Mouse (Mus musculus) cerebellum, adult 18-20 months (tissue): Measurements from ENCODE around the gene Ntm.
A peak's percentile ranks its signal among the peaks of the same experiment; 100 is the strongest.

Experiments
- DNase-seq, 2 experiments: peaks; one replicate each; pipeline ENCODE4 v3.0.0; 2021

The Ntm gene

DNA sequence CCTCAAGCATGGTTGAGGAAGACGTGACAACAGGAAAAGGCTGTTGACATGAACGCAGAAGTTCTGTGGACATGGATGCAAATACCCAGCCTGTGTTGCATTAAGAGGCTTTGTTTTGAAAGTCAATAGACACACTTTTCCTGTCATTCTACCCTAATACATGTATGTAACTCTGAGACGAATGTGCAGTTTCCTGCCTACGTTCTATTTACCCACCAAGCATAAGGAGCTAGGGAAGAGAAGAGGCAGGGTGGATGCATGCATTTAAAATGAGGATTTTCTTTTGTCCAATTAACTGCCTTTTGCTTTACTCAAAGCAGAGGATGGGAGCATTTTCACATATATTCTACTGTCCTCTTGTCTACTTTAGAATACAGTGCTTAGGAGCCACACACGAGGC lies 858.5 kb downstream of the Ntm start:
- DNase-seq: no peak

GRCm38 (mm10) chr9:29103993-29104392 lies 858.9 kb downstream of the Ntm start:
- DNase-seq: peak; percentile 86 to 91

- no peak for DNase-seq
Measured at GRCm38 (mm10) chr9:29100624-29101023, 862.3 kb downstream of the Ntm start.

DNA sequence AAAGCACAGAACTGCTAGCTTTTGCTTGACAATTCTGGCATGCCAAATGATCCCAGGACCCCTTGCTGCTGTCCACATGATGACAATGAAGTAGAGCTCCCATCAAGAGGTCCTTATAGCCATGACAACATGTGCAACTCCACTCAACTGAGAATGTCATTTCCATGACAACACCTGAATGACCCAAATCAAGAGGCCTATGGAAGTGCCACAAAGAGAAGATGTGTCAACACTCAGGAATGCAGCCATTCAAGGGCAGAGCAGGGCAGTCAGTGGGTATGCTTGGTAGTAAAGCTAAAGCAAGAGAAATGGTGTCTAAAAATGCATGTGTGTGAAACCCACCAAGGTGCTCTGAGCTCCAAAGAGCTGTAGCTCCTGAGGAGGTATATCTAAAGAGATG lies 870.5 kb downstream of the Ntm start:
- no peak for DNase-seq

GRCm38 (mm10) chr9:29088657-29089056 lies 874.3 kb downstream of the Ntm start:
- peak in 1 of 2 experiments; percentile 45 for DNase-seq

DNA sequence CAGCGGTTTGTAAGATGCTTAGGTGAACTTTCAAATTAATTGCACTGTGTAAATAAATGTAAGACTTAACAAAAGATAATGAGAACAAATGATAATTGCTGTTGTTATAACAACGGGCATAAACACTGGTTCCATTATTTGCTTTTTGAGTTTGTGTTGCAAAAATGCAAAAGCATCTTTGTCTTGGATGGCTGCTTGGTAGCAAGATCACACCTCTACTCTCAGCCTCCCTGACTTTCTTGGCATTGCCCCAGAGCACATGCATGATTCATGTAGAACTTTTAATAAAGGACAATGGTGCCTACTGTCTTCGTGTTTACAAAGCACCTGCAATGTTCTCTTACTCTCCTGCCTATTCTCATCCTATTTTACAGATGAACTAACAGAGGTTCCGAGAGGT lies 875.3 kb downstream of the Ntm start:
- peak in 1 of 2 experiments; percentile 30 for DNase-seq

DNA sequence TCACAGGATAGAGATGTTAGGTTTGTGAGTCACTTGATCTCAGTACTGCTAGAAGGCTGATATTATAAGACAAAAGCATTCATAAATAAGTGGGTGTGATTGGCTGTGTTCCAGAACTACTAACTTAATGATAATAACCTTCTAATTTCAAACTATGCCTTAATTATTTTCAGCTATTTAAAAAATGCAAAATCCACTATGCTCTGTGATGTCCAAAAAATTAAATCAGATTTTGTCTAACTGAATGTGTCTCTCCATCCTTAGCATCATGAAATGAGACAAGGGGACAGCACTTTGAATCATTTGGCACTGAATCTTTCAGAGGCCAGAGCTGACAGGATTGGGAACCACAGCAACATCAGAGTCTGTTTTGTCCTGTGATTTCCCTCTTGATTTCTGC lies 875.8 kb downstream of the Ntm start:
- no peak for DNase-seq

DNA sequence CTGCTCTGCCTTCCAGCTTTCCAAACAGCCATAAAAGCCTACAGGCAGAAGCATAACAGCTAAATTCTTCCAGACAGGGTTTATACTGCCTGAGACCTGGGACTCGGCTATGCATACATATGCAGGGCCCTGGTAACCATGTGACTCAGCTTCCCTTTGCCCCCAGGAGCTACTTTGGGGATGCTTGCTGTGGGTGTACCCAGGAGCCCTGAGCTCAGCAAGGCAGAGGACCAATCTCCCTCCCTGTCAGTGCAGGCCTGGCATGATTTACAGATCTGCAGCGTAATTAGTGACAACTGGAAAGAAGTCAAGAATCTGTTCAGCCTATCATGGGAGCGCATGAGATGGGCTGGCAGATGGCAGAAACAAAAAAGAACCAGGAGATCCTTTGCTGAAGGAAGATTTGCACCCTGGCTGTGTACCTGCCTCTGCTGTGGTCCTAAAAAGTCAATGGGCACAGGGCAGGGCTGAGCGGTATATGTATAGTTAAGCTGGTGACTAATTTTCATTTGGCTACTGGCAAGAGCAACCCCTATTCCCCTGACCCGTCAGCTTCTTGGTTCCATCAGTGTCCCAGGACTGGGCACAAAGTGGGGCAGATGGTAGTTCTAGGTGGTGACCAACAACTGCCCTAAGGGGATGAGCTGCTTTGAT lies 886.9 kb downstream of the Ntm start:
- DNase-seq: peak; percentile 74 to 85

DNA sequence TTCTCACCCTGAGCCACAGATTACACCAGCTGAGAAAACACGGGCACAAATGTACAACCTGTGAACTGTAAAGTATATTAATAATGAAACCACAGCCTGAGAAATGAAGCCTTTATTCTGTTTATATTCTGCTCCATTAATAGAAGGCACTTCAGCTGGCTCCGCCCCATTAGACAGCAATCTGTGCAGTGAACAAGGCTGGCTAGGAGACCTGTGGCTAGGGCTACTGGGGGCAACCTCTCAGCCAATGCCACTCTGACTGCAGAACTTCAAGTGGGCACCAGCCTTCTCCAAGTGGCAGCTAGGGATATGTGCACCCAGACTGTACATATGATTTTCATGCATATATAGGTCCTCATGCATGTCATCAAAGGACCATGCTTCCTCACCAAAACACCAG lies 887.7 kb downstream of the Ntm start:
- no peak for DNase-seq

DNA sequence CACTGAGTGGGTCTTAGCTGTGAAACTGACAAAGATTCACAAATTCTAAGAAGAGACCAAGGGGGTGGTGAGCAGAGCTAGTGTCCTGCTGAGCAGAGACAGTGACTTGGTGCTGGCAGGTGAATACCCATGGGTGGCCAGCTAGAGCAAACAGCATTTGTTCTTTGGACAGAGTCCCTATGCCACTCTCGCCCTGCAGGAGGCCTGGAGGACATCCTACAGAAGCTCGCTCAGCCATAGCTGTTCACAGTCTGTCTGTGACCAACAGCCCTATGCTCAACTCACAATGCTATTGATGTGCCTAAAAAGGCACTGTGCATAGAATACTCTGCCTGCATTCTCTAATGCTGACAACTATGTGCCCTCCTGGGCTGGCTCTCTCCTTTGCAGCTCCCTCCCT lies 888.4 kb downstream of the Ntm start:
- DNase-seq: peak; percentile 82 to 90

GRCm38 (mm10) chr9:29071997-29072396 lies 890.9 kb downstream of the Ntm start:
- peak in 1 of 2 experiments; percentile 44 for DNase-seq

GRCm38 (mm10) chr9:29067572-29067971 lies 895.4 kb downstream of the Ntm start:
- DNase-seq: no peak

GRCm38 (mm10) chr9:29060293-29060692 lies 902.6 kb downstream of the Ntm start:
- peak; percentile 43 to 50 for DNase-seq

DNA sequence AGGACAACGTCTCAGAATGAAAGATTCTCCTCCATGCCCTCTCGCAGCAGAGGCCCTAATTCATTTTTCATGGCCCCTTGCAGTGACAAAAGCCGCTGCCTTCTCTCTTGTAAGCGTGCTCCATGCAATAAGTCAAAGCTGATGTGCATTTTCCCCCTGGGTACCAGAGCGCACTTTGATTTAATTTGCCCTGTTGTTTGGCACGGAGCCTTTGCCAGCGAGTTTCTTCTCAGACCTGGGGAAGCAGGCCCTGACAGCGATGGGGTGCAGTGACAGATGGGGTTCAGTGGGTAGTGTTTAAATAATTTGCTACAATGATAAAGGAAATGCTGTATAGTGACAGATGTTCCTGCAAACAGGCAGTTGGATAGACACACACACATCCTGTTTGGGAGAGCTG lies 904.1 kb downstream of the Ntm start:
- no peak for DNase-seq

- peak in 1 of 2 experiments; percentile 31 for DNase-seq
Measured at GRCm38 (mm10) chr9:29055637-29056036, 907.3 kb downstream of the Ntm start.

DNA sequence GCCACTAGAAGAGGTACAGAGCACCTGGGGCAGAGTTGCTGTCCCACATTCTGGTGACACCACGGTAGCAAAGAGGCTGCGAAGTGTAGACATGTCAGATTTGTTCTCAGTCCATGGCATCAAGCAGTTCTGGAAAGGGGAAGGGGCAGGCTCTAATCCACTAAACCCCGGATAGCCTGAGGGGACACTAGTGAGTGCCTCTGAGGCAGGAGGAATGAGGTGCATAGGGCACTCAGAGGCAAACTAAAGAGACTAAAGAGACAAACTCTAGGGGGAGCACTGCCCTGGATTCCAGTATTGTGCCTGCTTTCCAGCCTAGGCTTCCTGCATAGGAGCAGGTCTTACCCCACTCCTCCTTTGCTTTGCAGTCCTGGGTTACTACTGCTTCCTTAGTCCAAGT lies 926.5 kb downstream of the Ntm start:
- no peak for DNase-seq

- DNase-seq: no peak
Measured at GRCm38 (mm10) chr9:29036058-29036457, 926.9 kb downstream of the Ntm start.

- peak in 1 of 2 experiments; percentile 26 for DNase-seq
Measured at GRCm38 (mm10) chr9:29026410-29026809, 936.5 kb downstream of the Ntm start.

GRCm38 (mm10) chr9:29025603-29026002 lies 937.3 kb downstream of the Ntm start:
- no peak for DNase-seq

DNA sequence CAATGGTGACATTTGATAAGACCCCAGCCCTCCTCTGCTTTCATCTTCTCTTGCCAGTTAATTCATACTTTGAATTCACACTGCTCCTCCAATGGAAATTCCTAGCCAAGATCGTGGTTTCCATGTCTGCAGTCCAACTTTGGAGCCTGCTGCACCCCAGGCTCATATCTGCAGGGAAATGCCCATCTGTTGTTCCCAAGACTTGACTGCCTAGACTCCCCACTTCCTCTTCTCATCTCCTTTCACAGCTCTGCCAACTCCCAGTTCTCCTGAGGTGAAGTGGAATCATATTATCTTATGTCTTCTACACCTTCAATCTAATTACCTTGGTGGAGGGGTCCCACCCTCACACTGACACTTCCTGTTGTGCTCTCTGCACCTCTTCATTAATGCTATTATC lies 937.8 kb downstream of the Ntm start:
- DNase-seq: peak; percentile 40 to 56

DNA sequence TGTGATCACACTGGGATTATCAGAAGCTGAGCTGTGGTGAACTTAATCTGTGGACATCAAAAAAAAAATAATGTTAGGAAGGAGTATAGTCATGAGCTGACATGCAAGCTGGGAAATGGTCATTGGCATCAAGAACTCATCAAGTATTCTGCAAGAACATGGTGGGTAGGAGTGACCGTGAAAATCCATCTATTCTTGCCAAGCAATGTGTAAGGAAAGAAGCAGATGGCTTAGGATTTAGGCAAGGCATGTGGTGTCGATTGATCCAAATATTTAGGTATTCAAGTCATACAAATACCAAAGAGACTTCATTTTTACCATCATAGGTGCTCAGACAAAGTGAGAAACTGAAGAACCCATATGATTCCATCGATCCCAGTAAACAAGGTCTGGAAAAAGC lies 946.1 kb downstream of the Ntm start:
- no peak for DNase-seq

- no peak for DNase-seq
Measured at GRCm38 (mm10) chr9:29013881-29014280, 949.1 kb downstream of the Ntm start.

DNA sequence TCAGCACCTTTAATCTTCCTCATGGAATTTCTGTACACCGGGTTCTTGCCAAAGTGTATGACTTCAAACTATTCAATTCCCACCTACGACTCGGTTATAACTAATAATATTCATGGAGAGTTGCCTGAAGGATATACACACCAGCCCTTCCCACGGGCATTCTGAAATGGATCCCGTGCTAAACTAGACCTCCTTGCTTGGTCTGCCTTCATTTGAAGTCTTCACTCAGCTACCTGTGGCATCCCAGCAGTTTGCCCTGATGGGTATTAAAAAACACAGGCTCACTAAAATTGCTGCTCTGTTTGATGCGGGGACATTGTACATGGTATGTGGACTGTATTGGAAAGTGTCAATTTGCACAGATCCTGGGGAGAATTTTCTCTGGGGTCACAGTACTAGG lies 950.4 kb downstream of the Ntm start:
- DNase-seq: no peak

DNA sequence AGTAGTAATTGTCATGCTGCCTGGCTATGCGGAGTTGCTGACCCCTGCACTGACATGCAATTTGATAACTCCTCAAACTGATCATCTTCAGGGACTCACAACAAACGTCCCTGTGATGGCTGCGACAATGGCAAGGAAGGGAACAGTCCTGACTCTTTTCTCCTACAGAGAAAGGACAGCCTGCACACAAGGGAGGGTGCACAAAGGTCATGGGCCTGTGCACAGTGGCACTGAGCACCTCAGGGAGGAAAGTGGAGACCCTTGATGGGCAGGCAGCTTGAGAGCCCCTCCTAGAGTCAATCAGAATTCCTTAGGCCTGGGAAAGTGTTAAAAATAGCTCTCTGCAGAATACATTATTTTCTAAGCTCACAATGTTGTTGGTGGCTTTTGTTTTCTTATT lies 951.5 kb downstream of the Ntm start:
- no peak for DNase-seq

DNA sequence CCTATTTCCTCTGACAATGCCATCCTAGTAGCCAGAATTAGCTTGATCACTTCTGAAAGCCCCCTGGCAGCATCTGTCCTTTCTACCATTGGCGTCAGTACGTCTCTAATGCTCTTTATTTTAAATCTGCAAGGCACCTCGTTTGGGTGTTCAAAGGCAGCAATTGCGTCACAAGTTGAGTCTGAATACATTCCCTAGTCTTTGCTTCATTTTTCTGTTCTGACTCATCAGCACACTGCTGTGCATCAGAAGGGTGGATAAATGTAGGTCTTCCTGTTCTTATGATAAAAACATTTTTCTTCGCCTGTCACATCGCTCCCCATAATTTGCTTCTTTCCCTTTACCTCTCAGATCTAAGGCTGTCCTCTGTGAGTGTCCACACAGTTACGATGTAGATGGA lies 958.4 kb downstream of the Ntm start:
- no peak for DNase-seq
